Mouse (Mus musculus) lung, postnatal 0 days (tissue): Measurements from ENCODE around the gene Lin7a.

Source experiments
- CTCF ChIP-seq: IDR thresholded peaks from 2 replicates; pipeline ENCODE4 v1.5.1; 2016; ENCODE audit warnings: antibody characterized with exemption, mild to moderate bottlenecking
- EP300 ChIP-seq: IDR thresholded peaks from 2 replicates; pipeline ENCODE4 v1.6.1; 2016; ENCODE audit warnings: antibody characterized with exemption, mild to moderate bottlenecking, control low read depth

- TF ChIP-seq CTCF (0 out of 2 replicates have a peak, but pooled peaks have one; percentile 4), EP300 (no peak)
These were observed 781 bp downstream of the Lin7a start for GRCm38 (mm10) chr10:107272131-107272803.
